Mouse (Mus musculus): ENCODE measurements around the gene Dock4.

Dock4 gene

DNA sequence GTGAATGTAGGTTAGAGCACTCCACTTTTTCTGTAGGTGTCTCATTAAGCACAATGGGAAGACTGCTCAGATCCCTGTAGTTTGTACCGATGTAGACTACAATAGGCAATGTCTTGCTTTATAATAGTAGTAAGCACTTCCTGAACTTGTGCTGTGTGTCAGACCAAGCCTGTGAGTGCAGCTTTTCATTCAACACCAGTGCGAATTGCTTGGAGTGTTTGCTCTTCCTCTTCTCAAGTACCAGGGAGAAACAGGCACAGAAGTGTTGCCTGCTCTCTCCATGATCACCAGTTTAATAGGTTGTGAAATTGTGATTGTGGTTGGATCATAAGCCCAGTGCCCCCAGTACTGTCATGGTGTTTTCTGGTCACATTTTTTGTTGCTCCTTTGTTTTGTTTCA is 18.1 kb downstream of the Dock4 start:
- no peak for DNase-seq

DNA sequence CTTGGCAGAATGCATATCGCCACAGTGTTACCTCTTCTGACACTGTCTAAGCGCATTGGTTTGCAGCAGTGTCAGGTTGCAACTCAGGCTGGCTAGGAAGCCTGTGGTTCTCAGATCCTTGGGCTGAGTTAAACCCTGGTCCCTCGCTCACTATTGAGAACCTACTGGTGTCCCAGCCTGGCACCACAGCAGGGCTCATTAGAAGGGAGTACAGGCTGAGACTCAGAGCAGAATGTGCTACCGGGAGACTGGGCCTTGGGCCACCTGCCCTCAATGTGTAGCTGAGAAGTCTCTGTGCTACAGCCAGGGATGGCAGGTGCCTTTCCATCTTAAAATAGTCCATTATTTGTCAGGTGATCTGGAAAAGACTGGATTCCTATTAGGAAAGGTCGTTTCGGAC is 18.5 kb downstream of the Dock4 start:
- DNase-seq, result no peak

- DNase-seq, result no peak
Observed at GRCm38 (mm10) chr12:40468235-40468634, 22.5 kb downstream of the Dock4 start.

DNA sequence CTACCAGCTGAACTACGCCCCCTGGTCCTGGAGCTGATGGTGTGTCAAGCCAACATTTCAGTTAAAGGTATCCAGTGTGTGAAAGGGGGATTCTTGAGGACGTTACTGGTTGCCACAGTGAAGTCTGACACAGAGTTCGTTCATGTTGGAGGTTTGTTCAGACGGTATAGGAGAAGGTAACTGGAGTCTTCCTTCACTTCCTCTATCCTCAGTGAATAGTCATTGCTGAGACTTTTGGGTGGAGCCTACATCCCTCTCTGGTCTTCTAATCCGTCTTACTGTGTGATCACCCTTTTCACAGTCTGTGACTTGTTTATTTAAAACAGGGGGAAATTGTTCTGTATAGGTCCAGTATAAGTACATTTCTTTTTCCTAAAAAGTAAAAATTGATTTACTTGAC is 23.3 kb downstream of the Dock4 start:
- DNase-seq, result no peak

DNA sequence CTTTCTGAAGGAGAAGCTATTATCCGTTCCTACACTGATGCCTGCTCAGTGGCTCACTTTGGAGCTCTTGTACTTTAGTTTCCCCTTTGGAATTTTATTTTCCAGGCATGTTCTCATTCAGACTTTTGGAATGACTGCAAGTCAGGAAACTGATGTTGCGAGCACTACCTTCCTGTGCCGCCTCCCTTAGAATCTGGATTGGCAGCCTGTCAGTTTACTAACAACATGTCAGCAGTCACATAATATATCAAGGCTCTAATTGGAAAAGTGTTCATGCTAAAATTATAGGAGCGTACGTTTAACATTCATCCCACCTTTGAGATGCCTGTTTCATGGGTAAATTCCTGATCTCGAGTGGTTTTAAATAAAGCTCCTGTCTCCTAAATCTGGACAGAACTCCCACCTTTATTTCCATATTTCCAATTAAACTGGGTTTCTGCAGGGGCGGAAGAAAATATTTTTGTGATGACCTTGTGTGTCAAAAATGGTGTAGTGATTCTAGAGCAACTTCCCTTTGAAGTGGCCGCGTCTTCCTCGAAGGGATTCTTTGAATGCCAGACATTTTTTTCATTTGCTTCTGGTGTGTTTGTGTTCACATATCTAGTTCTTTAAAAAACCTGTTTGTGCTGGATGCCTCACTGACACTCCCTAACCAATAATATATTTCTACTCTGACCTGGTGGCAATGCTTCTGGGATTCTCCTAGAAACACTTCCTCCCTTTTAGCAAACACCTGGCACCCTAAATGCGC is 26.1 kb downstream of the Dock4 start:
- DNase-seq, result no peak

DNA sequence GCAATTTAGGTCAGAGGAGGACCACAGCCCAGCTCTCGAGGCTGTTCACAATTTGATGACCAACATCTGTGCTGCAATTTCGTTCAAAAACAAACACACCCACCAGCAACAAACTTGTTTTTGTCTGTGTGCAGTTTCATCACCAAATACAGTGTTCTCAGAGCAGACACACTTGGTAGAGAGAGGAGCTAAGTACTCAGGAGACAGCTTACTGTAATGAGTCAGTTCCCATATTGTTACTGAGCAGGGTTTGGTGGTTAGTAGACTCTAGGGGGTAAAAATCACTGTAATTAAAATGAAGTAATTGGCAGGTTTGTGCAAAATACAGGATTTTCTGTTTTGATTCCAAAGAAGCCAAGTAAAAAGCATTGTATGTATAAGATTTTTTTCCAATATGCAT is 28.0 kb downstream of the Dock4 start:
- no peak for DNase-seq

- DNase-seq, result peak; percentile 58
Observed at GRCm38 (mm10) chr12:40477621-40478452, 32.1 kb downstream of the Dock4 start.

GRCm38 (mm10) chr12:40484224-40484623 is 38.5 kb downstream of the Dock4 start:
- DNase-seq, result no peak

- DNase-seq, result no peak
Observed at GRCm38 (mm10) chr12:40485210-40485609, 39.5 kb downstream of the Dock4 start.

DNA sequence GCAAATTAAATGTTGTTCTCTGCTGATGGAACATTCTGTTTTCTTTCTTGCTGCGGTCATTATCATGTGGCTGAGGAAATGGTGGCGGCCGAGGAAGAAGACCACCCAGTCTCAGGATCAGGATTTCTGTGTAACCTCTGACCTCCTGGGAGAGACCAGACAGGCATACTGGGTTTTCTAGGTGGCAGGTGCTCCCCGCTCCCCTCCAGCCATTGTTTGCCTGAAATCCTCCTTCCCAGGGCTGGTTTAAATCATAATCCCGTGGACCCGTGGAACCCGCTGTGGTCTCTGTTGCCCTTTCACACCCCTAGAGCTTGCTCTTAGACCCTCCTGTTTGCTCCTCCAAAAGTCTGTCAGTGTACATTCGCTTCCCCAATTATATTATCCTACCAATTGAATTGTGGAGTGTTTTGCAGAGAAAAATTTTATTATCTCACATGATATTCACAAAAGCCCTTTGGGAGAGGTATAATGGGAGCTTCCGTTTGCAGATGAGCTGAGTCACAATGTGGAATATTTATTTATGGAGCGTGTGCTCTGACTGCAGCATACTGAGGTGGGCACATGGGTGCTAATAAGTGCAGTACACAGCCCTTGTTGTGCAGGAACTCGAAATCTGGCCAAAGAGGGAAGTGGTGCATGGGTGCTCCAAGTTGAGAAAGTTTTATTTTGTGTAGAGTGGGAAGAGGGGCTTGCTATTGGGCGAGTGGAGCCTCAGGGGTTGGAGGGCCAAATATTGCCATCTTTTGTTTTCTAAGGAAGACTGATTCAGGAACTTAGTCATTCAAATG is 40.5 kb downstream of the Dock4 start:
- peak; percentile 45 for DNase-seq

- no peak for DNase-seq
Observed at GRCm38 (mm10) chr12:40496387-40496786, 50.6 kb downstream of the Dock4 start.

DNA sequence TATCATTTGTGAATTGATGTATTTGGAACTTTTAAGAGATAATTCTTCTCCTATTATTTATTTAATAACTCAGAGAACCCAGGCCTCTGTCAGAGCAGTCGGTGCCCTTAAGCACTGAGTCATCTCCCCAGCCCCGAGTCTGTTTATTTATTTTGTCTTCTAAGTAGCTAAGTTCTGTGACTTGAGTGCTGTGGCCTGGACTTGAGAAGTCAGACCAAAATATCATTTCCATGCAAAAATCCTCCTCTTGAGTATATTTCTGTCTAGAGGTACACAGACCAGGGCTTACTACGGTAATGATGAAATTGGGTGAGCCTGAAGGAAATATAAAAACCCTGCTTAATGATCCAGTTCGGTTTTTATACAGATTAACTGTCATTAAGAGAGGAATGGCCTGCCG is 52.1 kb downstream of the Dock4 start:
- no peak for DNase-seq

DNA sequence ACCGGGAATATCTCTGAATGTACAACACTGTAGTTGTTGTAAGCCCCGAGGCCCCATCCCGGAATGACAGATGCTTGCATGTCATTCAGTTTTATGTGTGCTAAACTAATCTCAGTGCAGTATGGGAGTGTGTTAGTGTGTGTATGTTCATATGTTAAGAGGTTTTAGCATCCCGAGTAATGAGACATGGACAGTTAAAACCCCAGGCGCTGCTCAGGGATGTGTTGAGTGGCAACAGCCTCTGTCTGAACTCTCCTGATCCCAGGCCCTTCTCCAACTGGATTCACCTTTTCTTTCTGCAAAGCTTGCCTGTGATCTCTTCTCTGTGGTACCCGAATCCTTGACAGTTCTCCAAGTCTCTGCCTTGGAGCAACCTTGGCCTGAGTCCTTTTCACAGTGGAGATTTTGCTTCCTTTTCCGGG is 52.5 kb downstream of the Dock4 start:
- DNase-seq, result no peak

GRCm38 (mm10) chr12:40498928-40499626 is 53.3 kb downstream of the Dock4 start:
- peak; percentile 23 for DNase-seq

DNA sequence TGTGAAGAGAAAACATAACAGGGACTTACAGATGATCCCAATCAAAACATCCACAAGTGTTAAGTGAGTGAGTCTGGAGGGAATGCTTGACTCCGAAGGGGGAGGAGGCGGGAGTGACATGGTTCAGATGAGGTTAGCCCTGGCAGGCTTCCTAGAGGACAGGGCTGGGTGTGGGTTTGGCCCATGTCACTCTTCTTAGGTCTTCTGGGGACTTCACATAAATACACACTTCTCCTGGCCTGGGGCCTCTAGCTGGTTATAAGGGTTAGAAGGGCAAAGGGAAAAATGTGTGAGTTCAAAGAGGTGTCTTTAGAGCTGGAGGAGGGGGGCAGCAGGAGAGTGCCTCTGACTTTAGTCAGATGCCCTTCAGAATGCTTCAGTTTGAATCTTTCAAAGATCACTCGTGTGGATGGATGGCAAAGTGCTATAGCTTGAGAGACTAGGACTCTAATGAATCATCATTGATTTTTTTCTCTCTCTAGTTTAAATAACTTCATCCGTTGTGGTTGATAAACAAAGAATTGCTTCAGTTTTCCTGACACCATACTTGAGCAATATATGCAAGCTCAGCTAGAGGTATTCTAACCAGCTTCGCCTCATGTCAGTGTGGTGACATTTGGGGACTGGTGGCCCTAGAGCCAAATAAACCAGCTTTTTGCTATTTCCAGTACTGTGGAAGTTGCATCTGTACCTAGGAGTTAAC is 54.0 kb downstream of the Dock4 start:
- DNase-seq, result no peak

- DNase-seq, result no peak
Observed at GRCm38 (mm10) chr12:40501141-40501540, 55.4 kb downstream of the Dock4 start.

- no peak for DNase-seq
Observed at GRCm38 (mm10) chr12:40503520-40503919, 57.8 kb downstream of the Dock4 start.

DNA sequence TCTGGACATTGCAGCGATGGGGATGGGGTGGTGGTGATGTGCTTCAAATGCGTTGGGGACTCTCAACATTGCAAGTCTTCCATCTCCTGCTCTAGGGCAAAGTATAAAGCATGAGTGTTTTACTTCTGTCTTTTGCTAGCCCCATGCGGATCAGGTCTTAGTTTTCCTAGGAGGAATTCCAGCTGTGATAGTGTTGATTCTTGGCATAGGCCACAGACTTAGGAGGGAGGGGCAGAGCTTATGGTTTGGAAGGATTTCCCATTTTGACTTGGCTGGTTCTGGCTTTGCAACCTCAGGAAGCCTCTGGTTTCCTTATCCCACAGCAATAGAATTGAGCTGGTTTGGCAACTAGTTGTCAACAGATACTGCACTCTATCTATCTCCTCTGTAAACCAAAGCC is 58.9 kb downstream of the Dock4 start:
- no peak for DNase-seq

DNA sequence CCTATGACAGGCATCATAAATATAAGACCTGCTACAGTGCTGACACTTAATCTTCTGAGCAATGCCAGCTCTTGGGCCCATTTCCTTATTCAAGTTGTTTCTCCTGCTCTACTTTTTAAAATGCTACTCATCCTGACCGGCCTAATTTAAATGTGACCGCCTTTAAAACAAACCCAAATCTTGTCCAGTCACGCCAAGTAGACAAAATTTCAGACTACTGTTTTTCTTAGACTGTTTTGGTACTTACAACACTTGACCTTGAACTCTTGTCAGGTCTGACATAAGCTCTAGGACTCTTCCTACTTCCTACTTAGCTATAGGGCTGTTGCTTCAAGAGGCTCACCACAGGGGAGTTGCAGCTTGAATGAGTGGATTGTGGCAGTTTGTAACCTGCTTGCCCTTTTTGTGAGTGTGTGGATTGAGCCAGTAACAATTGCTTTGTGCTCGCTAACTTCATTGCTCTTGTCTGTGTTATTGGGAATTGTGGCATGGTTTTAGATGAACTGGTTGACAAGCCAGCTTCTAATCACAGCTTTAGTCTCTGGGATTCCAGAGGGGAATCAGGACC is 62.2 kb downstream of the Dock4 start:
- peak; percentile 73 for DNase-seq

DNA sequence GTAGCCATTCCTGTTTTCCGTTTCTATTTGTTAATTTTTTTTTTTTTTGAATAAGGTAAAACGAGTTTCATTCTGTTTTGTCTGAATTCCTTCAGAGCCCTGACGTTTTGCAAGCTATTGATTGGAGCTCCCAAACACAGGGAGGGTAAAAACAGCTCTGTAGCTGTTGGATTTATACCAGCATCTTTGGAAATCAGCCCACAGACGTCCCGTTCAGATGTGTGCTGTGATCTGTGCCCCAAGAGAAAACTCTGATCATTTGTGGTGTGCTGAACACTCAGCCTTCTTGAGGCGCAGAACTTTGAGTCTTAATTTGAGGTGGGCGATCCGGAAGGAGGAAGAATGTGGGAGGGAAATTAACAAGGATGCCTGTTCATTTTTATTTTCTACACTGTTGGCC is 62.7 kb downstream of the Dock4 start:
- DNase-seq, result no peak

DNA sequence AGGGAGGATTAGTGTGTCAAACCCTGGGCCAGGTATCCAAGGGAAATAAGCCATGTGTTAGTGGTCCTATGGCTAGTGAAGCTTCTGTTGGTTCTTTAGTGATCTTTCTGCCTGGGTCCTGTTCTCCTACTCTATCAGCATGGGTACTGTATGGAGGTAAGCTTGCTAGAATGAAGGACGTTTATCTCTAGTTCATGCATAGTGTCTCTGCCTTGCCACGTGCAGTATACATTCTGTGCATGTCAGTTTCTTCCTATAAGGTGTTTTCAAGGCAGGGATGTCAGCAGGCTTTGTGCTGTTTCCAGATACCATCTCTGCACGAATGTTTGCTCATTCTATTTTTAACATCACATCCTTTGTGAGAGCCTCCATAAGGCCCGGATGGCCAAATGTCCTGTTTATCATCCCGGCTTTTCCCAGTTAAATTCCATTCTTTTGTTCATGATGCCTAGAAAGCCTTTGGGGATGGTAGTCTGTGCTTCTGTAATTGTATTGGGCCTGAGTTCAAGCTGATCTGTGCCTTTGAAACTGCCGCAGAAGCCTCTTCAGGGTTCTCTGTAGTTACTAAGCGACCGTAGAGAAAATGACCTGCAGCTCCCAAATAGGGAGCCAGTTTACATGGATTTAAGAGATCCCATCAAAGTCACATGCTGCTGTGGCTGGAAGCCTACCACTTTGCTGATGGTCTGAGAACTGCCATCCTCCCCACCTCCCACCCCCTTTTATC is 66.1 kb downstream of the Dock4 start:
- no peak for DNase-seq

Data from retina, postnatal 1 day (tissue).